Mouse (Mus musculus): Measurements from ENCODE around the gene Olfr616. TPM values are rescaled to one million over a fixed set of nuclear protein-coding genes. Genes with fewer than 3 reads are reported as not detected.

Olfr616 gene
- not detected in 2 replicates for polyA plus RNA-seq (2011; ENCODE audit: insufficient read depth, insufficient read length, low read depth, missing spikeins)

DNA sequence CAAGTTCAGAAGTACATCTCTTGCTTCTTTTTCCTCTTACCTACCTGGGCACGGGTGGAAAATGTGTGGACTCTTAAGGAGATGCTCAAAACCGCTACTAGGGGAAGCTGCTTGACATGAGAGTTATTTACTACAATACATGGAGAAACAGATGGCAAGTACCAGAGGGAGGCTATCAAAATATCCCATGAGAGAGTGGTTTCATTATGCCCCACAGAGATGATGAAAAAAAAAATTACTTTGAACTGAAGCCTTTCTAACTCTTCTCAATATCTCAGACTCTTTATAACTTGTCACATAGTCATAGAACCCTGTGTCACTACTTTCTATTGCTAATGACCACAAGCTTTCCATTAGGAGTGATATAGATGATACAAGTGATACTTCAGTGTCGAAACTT is at the start of gene Olfr616:
Gene Olfr616 (minus strand): TSS at position 101 of the 400 bp plus-strand sequence.
- no peaks in the 10 kb centered on the region for H3K36me3 ChIP-seq (ENCODE audit: control insufficient read depth, insufficient read depth, low read length, poor library complexity, severe bottlenecking)
- H3K9ac ChIP-seq (ENCODE audit: low read depth, poor library complexity, severe bottlenecking): no peak within 1 kb of the TSS
- TF ChIP-seq EP300 (IDR thresholded peaks at IDR 0.05; ENCODE audit: insufficient read depth, low read depth, low read length) (no peak), CTCF (IDR thresholded peaks at IDR 0.05; ENCODE audit: low read depth, low read length) (no peak), POLR2A (IDR thresholded peaks at IDR 0.05; ENCODE audit: insufficient read depth, low read length) (no peak)
- H3K27ac ChIP-seq (ENCODE audit: insufficient read depth, low read length): no peak within 1 kb of the TSS
- no peaks in the 10 kb centered on the region for H3K27me3 ChIP-seq (ENCODE audit: control insufficient read depth, insufficient read depth, low read length, poor library complexity, severe bottlenecking)
- no peak within 1 kb of the TSS for H3K4me3 ChIP-seq (ENCODE audit: low read depth, low read length)
- H3K9me3 ChIP-seq (replicated peaks; ENCODE audit: control insufficient read depth, insufficient read depth, low read length, poor library complexity, severe bottlenecking): no peaks in the 10 kb centered on the region
- H3K4me1 ChIP-seq (ENCODE audit: control insufficient read depth, insufficient read depth, low read length): no peaks in the 10 kb centered on the region

DNA sequence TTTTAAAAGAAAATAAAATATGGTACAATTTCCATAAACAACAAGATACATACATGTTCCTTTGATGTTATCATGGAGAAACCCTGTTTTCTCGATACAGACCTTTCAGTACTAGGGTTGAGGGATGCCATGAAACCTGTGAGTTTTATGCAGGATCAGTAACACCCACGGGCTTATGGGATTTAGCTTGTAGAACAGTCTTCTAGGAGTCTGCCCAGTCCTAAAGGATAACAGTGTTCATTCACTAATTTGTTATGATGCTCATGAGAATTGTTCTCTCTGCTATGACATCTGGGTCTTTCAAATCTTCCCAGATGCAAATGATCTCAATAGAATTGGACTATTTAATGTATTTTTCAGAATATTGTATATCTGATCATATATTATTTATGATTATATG is 43.5 kb upstream of the Olfr616 start, which contains the start of gene Olfr620:
Gene Olfr620 (minus strand): TSS at position 101 of the 400 bp plus-strand sequence.
- Histone ChIP-seq H3K4me1 (ENCODE audit: control insufficient read depth, insufficient read depth, low read length) (no peaks in the 10 kb centered on the region), H3K27me3 (ENCODE audit: control insufficient read depth, insufficient read depth, low read length, poor library complexity, severe bottlenecking) (no peaks in the 10 kb centered on the region), H3K4me3 (ENCODE audit: low read depth, low read length) (no peak within 1 kb of the TSS), H3K27ac (ENCODE audit: insufficient read depth, low read length) (no peak within 1 kb of the TSS), H3K9ac (ENCODE audit: low read depth, poor library complexity, severe bottlenecking) (no peak within 1 kb of the TSS), H3K36me3 (ENCODE audit: control insufficient read depth, insufficient read depth, low read length, poor library complexity, severe bottlenecking) (no peaks in the 10 kb centered on the region), H3K9me3 (replicated peaks; ENCODE audit: control insufficient read depth, insufficient read depth, low read length, poor library complexity, severe bottlenecking) (peaks cover 5% of the 10 kb centered on the region)
- TF ChIP-seq EP300 (IDR thresholded peaks at IDR 0.05; ENCODE audit: insufficient read depth, low read depth, low read length) (no peak), POLR2A (IDR thresholded peaks at IDR 0.05; ENCODE audit: insufficient read depth, low read length) (no peak), CTCF (IDR thresholded peaks at IDR 0.05; ENCODE audit: low read depth, low read length) (no peak)

DNA sequence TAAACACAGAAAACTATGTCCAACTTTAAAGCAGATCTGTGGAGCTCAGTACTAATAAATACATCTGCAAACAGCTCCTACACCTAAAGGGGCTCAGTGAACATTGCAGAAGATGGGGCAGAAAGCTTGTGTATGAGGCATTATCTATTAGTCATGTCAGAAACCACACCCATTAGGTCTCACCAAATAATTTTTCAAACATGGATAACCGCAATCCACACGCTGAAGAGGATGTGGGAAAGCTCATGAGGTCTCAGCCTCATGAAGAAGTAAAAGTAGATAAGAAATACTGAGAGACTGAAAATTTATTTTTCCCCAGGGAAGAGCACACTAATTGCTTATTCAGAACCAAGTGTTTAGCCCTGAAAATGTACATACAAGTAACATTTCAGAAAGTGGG is 38.5 kb upstream of the Olfr616 start:
- TF ChIP-seq EP300 (IDR thresholded peaks at IDR 0.05; ENCODE audit: insufficient read depth, low read depth, low read length) (no peak), CTCF (IDR thresholded peaks at IDR 0.05; ENCODE audit: low read depth, low read length) (no peak), POLR2A (IDR thresholded peaks at IDR 0.05; ENCODE audit: insufficient read depth, low read length) (no peak)
- Histone ChIP-seq H3K27ac (ENCODE audit: insufficient read depth, low read length) (no peak overlapping the region), H3K4me1 (ENCODE audit: control insufficient read depth, insufficient read depth, low read length) (no peaks in the 10 kb centered on the region), H3K9ac (ENCODE audit: low read depth, poor library complexity, severe bottlenecking) (no peak overlapping the region), H3K36me3 (ENCODE audit: control insufficient read depth, insufficient read depth, low read length, poor library complexity, severe bottlenecking) (no peaks in the 10 kb centered on the region), H3K9me3 (replicated peaks; ENCODE audit: control insufficient read depth, insufficient read depth, low read length, poor library complexity, severe bottlenecking) (no peaks in the 10 kb centered on the region), H3K27me3 (ENCODE audit: control insufficient read depth, insufficient read depth, low read length, poor library complexity, severe bottlenecking) (no peaks in the 10 kb centered on the region), H3K4me3 (ENCODE audit: low read depth, low read length) (no peak overlapping the region)

DNA sequence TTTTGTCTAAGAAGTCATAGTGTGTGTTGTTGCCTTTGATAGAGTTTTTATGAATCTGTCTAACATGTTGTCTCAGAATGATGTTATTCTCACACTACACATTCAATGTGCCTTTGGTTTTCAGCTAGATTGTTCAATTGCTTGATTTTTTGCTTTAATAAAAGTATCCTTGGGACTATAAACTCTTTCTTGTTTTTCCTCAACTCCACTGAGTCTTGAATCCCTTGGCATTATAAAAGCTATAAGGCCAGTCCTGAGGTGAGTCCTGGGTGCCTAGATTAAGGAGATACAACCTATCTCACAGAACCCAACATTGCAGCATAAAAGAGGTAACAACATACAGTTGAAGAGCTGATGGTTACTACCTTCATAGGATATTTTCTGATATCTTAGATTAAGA is 31.3 kb upstream of the Olfr616 start, which contains the start of gene Olfr619:
Gene Olfr619 (plus strand): TSS at position 301 of the 400 bp plus-strand sequence.
- Histone ChIP-seq H3K36me3 (ENCODE audit: control insufficient read depth, insufficient read depth, low read length, poor library complexity, severe bottlenecking) (no peaks in the 10 kb centered on the region), H3K9me3 (replicated peaks; ENCODE audit: control insufficient read depth, insufficient read depth, low read length, poor library complexity, severe bottlenecking) (no peaks in the 10 kb centered on the region), H3K27ac (ENCODE audit: insufficient read depth, low read length) (no peak within 1 kb of the TSS), H3K4me3 (ENCODE audit: low read depth, low read length) (no peak within 1 kb of the TSS), H3K9ac (ENCODE audit: low read depth, poor library complexity, severe bottlenecking) (no peak within 1 kb of the TSS), H3K4me1 (ENCODE audit: control insufficient read depth, insufficient read depth, low read length) (no peaks in the 10 kb centered on the region), H3K27me3 (ENCODE audit: control insufficient read depth, insufficient read depth, low read length, poor library complexity, severe bottlenecking) (no peaks in the 10 kb centered on the region)
- TF ChIP-seq POLR2A (IDR thresholded peaks at IDR 0.05; ENCODE audit: insufficient read depth, low read length) (no peak), EP300 (IDR thresholded peaks at IDR 0.05; ENCODE audit: insufficient read depth, low read depth, low read length) (no peak), CTCF (IDR thresholded peaks at IDR 0.05; ENCODE audit: low read depth, low read length) (no peak)

DNA sequence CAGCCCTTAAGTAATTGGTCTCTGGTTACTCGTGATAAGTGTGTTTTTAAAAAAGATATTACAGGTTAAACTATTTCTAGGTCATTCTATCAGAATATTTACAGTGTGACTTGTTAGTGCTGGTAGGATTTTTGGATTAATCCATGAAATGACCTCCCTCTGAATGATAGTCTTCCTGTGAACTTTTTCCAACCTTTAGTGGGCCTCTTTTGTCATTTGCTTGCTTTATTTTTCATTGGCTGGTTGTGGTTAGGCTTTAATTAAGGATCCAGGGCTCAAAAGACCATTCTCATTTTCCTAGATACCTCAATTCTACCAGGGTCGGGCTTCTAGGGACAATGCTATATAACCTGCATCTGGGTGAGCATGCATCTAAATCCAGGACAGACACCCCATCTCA is 20.9 kb upstream of the Olfr616 start, which contains the start of gene Olfr618:
Gene Olfr618 (plus strand): TSS at position 301 of the 400 bp plus-strand sequence.
- no peaks in the 10 kb centered on the region for H3K4me1 ChIP-seq (ENCODE audit: control insufficient read depth, insufficient read depth, low read length)
- no peaks in the 10 kb centered on the region for H3K9me3 ChIP-seq (replicated peaks; ENCODE audit: control insufficient read depth, insufficient read depth, low read length, poor library complexity, severe bottlenecking)
- no peak within 1 kb of the TSS for H3K27ac ChIP-seq (ENCODE audit: insufficient read depth, low read length)
- H3K27me3 ChIP-seq (ENCODE audit: control insufficient read depth, insufficient read depth, low read length, poor library complexity, severe bottlenecking): no peaks in the 10 kb centered on the region
- no peak within 1 kb of the TSS for H3K4me3 ChIP-seq (ENCODE audit: low read depth, low read length)
- H3K9ac ChIP-seq (ENCODE audit: low read depth, poor library complexity, severe bottlenecking): no peak within 1 kb of the TSS
- H3K36me3 ChIP-seq (ENCODE audit: control insufficient read depth, insufficient read depth, low read length, poor library complexity, severe bottlenecking): no peaks in the 10 kb centered on the region
- TF ChIP-seq POLR2A (IDR thresholded peaks at IDR 0.05; ENCODE audit: insufficient read depth, low read length) (no peak), EP300 (IDR thresholded peaks at IDR 0.05; ENCODE audit: insufficient read depth, low read depth, low read length) (no peak), CTCF (IDR thresholded peaks at IDR 0.05; ENCODE audit: low read depth, low read length) (no peak)

DNA sequence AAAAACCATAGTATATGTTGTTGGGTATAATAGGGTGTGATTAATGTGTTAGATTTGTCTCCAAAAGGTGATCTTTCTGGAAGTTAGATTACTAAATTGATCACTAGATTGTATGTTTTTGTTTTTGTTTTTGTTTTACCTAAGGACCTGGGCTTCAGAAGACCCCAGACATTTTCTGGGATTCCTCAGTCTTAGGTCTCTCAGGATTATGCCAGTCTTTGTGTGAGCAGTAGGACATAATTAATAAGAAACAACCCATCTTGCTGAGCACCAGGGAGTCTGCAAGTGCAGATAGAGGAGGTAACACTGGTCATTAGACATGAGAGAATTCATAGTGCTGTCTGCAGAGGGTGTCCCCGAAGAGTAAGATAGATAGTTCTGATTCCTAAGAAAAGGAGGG is 3.8 kb upstream of the Olfr616 start, which contains the start of gene Olfr617:
Gene Olfr617 (plus strand): TSS at position 301 of the 400 bp plus-strand sequence.
- Histone ChIP-seq H3K4me3 (ENCODE audit: low read depth, low read length) (no peak within 1 kb of the TSS), H3K4me1 (ENCODE audit: control insufficient read depth, insufficient read depth, low read length) (no peaks in the 10 kb centered on the region), H3K9me3 (replicated peaks; ENCODE audit: control insufficient read depth, insufficient read depth, low read length, poor library complexity, severe bottlenecking) (no peaks in the 10 kb centered on the region), H3K36me3 (ENCODE audit: control insufficient read depth, insufficient read depth, low read length, poor library complexity, severe bottlenecking) (no peaks in the 10 kb centered on the region), H3K9ac (ENCODE audit: low read depth, poor library complexity, severe bottlenecking) (no peak within 1 kb of the TSS), H3K27ac (ENCODE audit: insufficient read depth, low read length) (no peak within 1 kb of the TSS), H3K27me3 (ENCODE audit: control insufficient read depth, insufficient read depth, low read length, poor library complexity, severe bottlenecking) (no peaks in the 10 kb centered on the region)
- TF ChIP-seq CTCF (IDR thresholded peaks at IDR 0.05; ENCODE audit: low read depth, low read length) (no peak), EP300 (IDR thresholded peaks at IDR 0.05; ENCODE audit: insufficient read depth, low read depth, low read length) (no peak), POLR2A (IDR thresholded peaks at IDR 0.05; ENCODE audit: insufficient read depth, low read length) (no peak)
